Mouse (Mus musculus) gastrocnemius, adult 2 months (tissue): ENCODE data around the gene Arap1. TPM values are rescaled to one million over a fixed set of nuclear protein-coding genes. Genes with fewer than 3 reads are reported as not detected.

ENCODE experiments used
- DNase-seq: peaks from one replicate; pipeline ENCODE4 v3.0.0; 2022
- H3K27ac ChIP-seq: fragments of 200-600 bp; 2 replicates; pipeline ENCODE4 v1.8.1; 2022; ENCODE audit warnings: mild to moderate bottlenecking
- H3K4me3 ChIP-seq: fragments of 200-600 bp; 2 replicates; pipeline ENCODE4 v1.8.1; 2022; ENCODE audit warnings: mild to moderate bottlenecking, moderate library complexity
- CTCF ChIP-seq: fragments of 200-600 bp; IDR thresholded peaks from 2 replicates; pipeline ENCODE4 v1.8.1; 2022; ENCODE audit warnings: antibody characterized with exemption, mild to moderate bottlenecking, moderate library complexity
- intact Hi-C: fragments of 180-260 bp; cut with DNase I; formaldehyde crosslinking; loops from one replicate; pipeline ENCODE4 v1.15.1; 2025
- total RNA-seq, 2 experiments: library from RNA; stranded (reverse); gene quantifications; 2 replicates each; pipeline ENCODE4 v1.2.3; 2021

The Arap1 gene
- total RNA-seq, 2 experiments from 2014 or later = 19.9 to 30.6 TPM

DNA sequence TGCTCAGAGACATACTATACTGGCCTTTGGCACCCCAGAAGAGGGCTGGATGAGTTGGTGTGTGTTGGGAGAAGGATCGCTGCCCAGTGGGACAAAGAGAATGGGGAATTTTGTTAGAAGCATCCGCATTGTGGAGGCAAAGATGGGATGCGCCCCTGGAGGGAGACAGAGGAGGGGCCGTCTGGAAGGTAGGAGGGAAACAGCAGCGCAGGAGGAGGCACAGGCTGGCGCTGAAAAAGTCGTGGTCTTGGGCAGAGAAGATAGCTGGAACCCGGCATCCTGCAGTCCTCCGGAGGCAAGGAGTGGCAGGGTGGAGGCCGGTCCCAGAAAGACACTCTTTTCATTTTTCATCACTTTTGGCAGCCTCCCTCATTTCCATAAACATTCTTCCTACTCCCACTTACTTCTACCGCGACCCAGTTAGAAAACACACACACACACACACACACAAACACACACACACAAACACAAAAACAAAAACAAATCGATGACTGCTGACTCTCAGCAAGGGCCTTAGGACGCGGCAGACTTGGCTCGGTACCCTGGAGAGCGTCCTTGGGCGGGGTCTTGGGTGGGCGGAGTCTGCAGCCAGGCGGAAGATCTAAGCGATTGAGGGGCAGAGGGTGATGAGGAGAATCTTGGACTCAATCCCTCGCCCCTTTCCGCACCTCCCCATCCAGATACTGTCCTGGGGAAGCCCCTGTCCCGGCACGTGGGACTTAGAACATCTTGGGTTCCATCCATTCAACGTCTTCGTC is 71.3 kb downstream of the Arap1 start:
- peak overlapping the region; percentile 9; the same call in 1 of the 2 replicates for H3K4me3 ChIP-seq
- no peak for DNase-seq
- intact Hi-C loops = no loop called here
- no peak for TF ChIP-seq CTCF
- no peak overlapping the region for H3K27ac ChIP-seq

DNA sequence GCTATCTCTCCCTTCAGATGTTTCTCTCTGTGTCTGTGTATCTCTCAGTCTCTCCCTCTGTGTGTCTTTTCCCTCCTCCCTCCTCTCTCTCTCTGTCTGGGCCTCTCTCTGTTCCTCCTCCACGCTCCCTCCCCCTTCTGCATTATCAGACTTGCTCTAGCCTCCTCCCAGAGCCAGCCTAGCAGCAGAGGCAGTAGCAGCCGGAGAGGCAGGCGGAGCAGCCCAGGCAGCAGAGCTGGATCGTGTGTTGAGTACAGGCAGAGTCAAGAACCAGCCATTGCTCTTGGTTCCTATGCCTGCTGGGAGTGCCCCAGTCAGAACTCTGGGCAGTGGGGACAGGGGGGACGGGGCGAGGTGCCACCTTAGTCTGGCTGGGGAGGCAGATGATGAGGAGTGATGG is 73.7 kb downstream of the Arap1 start, which contains the start of gene Pde2a:
Gene Pde2a (plus strand): TSS at position 163 of the 400 bp plus-strand sequence.
- TF ChIP-seq CTCF = no peak
- no peak within 1 kb of the TSS for H3K4me3 ChIP-seq
- no peak within 1 kb of the TSS for H3K27ac ChIP-seq
- intact Hi-C loops = no loop called here
- DNase-seq = no peak

DNA sequence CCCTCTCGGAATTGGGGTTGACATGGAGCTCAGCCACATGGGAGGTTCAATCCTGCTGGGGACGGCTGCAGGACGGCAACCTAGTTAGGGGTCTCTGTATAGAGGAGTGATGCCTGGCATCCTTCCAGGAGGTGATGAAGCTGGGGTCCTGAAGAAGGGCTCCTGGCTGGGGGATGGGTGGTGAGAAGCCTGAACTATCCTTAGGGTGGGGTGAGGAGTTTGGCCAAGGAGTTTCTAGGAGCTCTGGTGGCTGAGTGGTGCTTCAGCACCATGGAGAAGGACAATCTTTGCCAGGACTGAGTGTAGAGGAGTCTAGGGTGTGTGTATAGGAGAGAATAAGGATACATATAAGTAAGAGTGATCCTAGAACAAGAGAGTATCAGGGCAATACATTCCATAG is 74.2 kb downstream of the Arap1 start:
- H3K4me3 ChIP-seq = no peak overlapping the region
- intact Hi-C loops = no loop called here

DNA sequence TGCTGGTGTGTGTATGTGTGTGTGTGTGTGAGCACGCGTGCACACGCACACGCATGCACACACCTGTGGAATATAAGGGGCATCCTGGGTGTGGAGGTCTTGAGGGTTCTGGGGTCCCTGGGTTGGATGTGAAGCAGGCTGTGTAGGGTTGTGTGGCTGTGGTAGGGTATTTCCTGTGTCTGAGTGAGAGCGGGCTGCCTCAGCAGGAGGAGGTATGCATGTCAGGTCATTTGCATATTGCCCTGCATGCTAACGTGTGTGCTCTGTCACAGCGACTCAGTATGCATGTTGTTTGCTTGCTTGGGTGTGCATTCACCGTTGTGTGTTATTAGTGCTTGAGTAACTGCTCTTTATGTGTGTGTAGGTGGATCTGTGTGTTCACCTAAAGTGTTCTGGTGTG is 74.8 kb downstream of the Arap1 start:
- Histone ChIP-seq H3K27ac (no peak overlapping the region), H3K4me3 (no peak overlapping the region)
- DNase-seq = no peak
- no peak for TF ChIP-seq CTCF
- intact Hi-C loops = no loop called here

More for the DNA sequence above, 74.2 kb downstream of the Arap1 start:
- TF ChIP-seq CTCF = no peak
- no peak for DNase-seq
- no peak overlapping the region for H3K27ac ChIP-seq

DNA sequence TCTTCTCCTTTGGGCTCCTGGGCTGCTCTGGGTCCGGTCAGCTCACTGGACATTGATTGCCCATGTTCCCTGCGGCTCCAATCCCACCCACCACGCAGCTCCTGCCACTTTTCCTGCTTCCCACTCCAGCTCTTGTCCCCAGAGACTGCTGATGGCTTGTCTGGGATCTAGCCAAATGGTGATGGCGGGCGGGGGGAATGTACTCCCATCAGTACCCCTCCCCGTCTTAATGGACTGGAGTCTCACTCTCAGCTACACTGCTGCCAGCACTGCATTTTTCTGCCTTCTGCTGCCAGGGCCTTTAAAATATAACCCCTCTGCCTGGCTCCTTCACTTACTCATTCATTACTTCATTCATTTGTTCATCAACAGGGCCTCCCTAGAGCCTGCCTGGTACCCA is 76.1 kb downstream of the Arap1 start:
- no peak overlapping the region for H3K4me3 ChIP-seq
- TF ChIP-seq CTCF = no peak
- DNase-seq = no peak
- no peak overlapping the region for H3K27ac ChIP-seq
- intact Hi-C loops = no loop called here

DNA sequence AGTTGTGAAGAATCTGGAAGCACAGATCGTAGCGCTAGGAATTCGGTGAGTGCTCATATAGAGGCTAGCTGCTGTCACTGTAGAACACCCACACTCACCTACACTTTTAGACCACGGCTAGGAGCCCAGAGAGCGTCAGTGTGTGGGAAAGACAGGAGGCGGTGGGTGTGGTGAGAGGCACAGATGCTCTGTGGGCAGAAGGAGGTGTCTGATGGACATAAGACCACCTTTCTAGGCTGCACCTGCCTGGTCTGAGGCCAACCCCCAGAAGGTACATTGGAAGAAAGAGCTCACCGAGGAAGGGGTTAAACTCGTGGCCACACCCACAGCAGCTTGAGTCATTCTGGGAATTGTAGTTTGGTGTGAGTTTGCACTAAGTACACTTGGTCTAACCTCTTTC is 78.8 kb downstream of the Arap1 start:
- TF ChIP-seq CTCF = no peak
- H3K4me3 ChIP-seq = no peak overlapping the region
- H3K27ac ChIP-seq = no peak overlapping the region
- DNase-seq = no peak
- intact Hi-C loops = loop anchor here (5.0 kb wide), 1 partner anchor 116 kb away; no protein-coding TSS in a partner anchor

DNA sequence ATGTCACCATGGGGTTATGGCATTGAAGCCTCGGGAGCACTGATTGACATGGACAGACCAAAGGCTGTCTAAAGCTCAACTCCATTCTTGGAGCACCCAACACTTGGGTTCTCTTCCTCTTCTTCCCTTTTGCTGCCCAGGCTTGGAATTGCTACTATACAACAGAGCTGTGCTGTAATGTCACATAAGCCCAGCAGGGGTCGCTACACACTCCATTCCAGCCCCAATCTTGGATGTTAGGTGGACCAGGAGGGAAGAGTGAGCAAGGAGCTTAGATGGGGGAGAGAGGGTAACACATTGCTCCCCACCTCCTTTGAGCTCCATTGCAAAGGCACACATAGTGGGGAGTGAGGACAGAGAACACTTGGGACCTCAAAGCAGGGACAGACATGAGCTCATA is 79.9 kb downstream of the Arap1 start:
- DNase-seq = peak; percentile 50
- Histone ChIP-seq H3K4me3 (no peak overlapping the region), H3K27ac (no peak overlapping the region)
- peak; percentile 86 for TF ChIP-seq CTCF
- intact Hi-C loops = loop anchor here (5.0 kb wide), 1 partner anchor 115 kb away; no protein-coding TSS in a partner anchor

DNA sequence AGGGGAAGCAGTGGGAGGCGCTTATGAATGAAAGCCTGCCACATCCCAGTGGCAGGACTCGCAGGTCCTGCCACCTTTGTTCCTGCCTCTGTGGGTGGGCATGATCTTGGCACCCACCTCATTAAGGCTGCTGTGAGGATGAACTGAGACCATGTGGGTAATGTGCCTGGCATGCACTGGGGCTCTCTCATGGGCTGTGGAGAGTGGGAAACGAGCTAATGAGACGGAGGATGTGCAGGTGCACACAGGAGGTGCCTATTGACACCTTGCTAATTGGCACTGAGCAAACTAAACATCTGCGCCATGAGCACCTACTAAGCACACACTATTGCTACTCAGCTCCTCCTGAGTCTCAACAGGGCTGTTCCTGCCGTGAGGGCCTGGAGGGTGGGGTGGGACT is 87.2 kb downstream of the Arap1 start:
- Histone ChIP-seq H3K27ac (no peak overlapping the region), H3K4me3 (no peak overlapping the region)
- no peak for DNase-seq
- no peak for TF ChIP-seq CTCF
- intact Hi-C loops = no loop called here

DNA sequence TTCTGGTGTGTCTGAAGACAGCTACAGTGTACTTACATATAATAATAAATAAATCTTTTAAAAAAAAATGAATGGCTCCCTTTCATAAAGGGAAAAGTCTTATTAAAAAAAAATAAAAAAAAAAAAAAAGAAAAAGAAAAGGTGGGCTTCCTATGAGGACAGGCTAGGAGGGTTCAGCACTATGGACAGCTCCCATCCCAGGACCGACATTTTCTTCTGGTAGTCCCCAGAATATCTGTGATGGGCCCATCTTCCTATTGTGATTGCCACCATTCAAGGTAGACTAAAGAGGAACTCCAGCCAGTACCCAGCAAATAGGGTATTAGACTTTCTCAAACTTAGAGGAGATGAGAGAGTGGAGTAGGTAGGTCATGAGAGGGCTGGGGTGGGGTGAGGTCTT is 90.0 kb downstream of the Arap1 start:
- Histone ChIP-seq H3K4me3 (no peak overlapping the region), H3K27ac (no peak overlapping the region)
- DNase-seq = no peak
- intact Hi-C loops = no loop called here
- no peak for TF ChIP-seq CTCF

DNA sequence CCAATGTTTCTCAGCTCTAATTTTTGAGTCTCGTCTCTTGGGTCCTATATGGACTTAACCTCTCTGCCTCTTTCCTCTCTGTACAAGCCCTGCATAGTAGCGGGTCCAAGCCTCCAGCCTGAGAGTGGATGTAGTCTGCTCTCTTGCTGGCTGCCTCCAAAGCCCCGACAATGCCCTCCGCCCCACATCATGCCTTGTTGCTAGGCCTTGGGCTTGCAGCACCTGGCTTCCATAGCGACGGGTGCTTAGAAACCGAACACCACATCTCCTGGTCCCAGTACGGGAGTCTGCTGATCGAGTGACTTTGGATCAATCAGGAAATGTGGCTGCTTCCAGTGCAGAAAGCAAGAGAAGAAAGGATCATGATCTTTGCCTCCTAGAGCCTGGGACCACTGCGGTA is 95.2 kb downstream of the Arap1 start:
- intact Hi-C loops = no loop called here
- no peak overlapping the region for H3K4me3 ChIP-seq
- H3K27ac ChIP-seq = no peak overlapping the region
- TF ChIP-seq CTCF = no peak
- no peak for DNase-seq

DNA sequence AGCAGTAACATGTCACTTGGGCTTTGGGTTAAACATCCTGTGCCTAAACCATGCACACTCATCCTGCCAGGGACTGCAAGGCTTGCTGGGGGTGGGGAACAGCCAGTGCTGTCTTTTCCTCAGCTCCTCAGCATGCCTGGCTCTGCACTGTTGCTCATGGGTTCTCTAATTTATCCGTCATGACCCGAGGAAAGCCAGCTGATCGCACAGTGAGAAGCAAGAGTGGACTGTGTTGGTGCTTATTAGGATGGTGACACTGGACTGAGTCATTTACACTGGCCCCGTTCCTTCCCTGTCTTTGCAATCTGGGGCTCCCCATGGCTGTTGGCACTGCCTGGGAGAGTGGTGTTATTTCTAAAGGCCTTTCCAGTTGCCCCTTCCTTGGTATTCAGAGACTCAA is 96.3 kb downstream of the Arap1 start:
- Histone ChIP-seq H3K4me3 (no peak overlapping the region), H3K27ac (no peak overlapping the region)
- no peak for DNase-seq
- no peak for TF ChIP-seq CTCF
- intact Hi-C loops = no loop called here

DNA sequence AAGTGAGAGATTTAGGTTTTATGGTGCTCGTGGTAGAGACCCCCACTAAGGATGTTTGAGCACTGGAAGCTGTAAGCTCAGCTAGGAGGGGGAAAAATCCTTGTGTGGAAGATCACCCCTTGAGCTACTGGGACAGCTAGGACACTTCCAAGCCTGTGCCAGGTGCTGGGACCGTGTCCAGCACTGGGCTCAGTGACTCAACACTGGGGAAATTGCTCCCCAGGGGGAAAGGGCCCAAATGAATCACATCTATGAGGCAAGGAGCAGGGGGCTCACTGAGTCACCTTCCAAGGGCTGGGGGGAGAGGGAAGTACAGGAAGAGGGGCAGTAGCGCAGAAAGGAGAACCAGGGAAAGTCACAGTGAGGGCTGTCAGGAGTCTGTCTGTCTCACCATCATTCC is 102.0 kb downstream of the Arap1 start:
- TF ChIP-seq CTCF = no peak
- H3K4me3 ChIP-seq = no peak overlapping the region

DNA sequence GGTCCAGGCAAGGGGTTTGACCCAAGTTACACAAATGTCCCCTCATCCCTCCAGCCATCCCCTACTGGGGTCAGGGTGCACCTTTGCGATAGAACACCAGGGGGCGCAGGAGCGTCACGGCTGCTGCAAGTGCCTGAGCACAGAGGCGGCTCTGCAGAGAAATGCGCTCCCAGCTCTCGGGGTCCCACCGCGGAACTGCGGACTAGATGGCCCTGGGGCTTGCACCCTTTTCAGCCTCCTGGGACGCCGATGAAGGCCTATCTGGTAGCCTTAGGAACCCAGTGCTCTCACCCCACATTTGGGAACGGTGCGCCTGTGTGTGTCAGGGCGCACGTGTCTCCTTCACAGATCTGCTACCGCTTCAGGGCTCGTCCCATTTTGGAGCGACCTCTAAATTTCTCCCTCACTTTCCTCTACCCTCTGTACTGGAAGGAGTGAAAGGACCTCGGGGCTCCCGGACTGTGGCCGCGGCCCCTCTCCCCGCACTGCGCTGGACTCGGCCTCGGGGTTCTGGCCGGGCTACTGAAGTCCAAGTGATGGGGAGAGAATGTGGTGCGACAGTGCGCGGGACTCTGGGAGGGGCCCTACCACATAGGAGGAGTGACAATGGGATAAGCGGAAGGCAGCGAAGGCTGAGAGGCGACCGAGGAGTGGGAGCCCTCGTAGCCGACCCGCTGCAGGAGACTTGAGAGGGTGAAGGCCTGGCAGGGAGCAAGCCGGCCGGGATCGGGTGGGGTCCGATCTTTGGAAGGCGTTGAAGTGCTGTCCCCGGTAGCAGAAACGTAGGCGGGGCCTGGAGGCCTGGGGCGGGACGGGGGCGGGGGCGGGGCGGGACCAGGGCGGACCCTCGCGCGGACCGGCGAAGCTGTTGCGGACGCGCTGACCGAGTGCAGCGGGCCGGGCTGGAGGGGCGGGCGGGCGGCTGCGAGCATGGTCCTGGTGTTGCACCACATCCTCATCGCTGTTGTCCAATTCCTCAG is 102.8 kb downstream of the Arap1 start:
- intact Hi-C loops = loop anchor here (1.0 kb wide), 2 partner anchors 53 to 88 kb away; no protein-coding TSS in a partner anchor
- no peak; the same call in 1 of the 2 replicates for TF ChIP-seq CTCF
- peak; percentile 91 for DNase-seq
- H3K27ac ChIP-seq = peak overlapping the region; percentile 76
- peak overlapping the region; percentile 69 for H3K4me3 ChIP-seq

More for the DNA sequence above, 102.0 kb downstream of the Arap1 start:
- intact Hi-C loops = loop anchor here (1.0 kb wide), 2 partner anchors 53 to 88 kb away; no protein-coding TSS in a partner anchor
- no peak overlapping the region for H3K27ac ChIP-seq
- DNase-seq = peak; percentile 25
